Mouse (Mus musculus): ENCODE data around the gene Gab1. TPM values are rescaled to one million over a fixed set of nuclear protein-coding genes. Genes with fewer than 3 reads are reported as not detected.
A peak's percentile ranks its signal among the peaks of the same experiment; 100 is the strongest.

Gab1 gene
- total and polyA plus RNA-seq, 3 experiments = 32.6 to 40.2 (median 38.3) TPM

- peak overlapping the region; percentile 71 for H3K27ac ChIP-seq
- no peak overlapping the region for H3K9ac ChIP-seq (ENCODE audit: low read depth, low read length)
- DNase-seq = peak in 1 of 2 experiments; percentile 76
- intact Hi-C loops (cut with DNase I) = no loop called here
- TF ChIP-seq POLR2A (IDR thresholded peaks at IDR 0.05; ENCODE audit: insufficient read depth, low read depth, low read length) (no peak), CTCF (IDR thresholded peaks at IDR 0.05) (no peak), EP300 (IDR thresholded peaks at IDR 0.05; ENCODE audit: insufficient read depth, low read depth, low read length) (no peak)
- WGBS = 16% methylated on average over 6 of the region's 6 CpGs
- H3K36me3 ChIP-seq (ENCODE audit: control insufficient read depth, insufficient read depth, low read length) = peaks cover 20% of the 10 kb centered on the region
- no peaks in the 10 kb centered on the region for H3K27me3 ChIP-seq (ENCODE audit: control insufficient read depth, insufficient read depth, low read length)
- peaks cover 11% of the 10 kb centered on the region for H3K79me2 ChIP-seq (replicated peaks; ENCODE audit: control insufficient read depth, insufficient read depth, low read length)
- peaks cover 28% of the 10 kb centered on the region for H3K4me1 ChIP-seq (ENCODE audit: control insufficient read depth, insufficient read depth, low read length)
- H3K4me3 ChIP-seq = no peak overlapping the region
These were observed 42.1 kb downstream of the Gab1 start for GRCm38 (mm10) chr8:80838199-80838598.

GRCm38 (mm10) chr8:80835401-80835800, 44.9 kb downstream of the Gab1 start:
- no peak overlapping the region for H3K9ac ChIP-seq (ENCODE audit: low read depth, low read length)
- H3K4me3 ChIP-seq = no peak overlapping the region
- TF ChIP-seq CTCF (IDR thresholded peaks at IDR 0.05) = no peak
- TF ChIP-seq POLR2A (IDR thresholded peaks at IDR 0.05; ENCODE audit: insufficient read depth, low read depth, low read length) = no peak
- no peak for TF ChIP-seq EP300 (IDR thresholded peaks at IDR 0.05; ENCODE audit: insufficient read depth, low read depth, low read length)
- peaks cover 31% of the 10 kb centered on the region for H3K4me1 ChIP-seq (ENCODE audit: control insufficient read depth, insufficient read depth, low read length)
- H3K27me3 ChIP-seq (ENCODE audit: control insufficient read depth, insufficient read depth, low read length) = no peaks in the 10 kb centered on the region
- WGBS = 67% methylated on average over 6 of the region's 6 CpGs
- peaks cover 10% of the 10 kb centered on the region for H3K79me2 ChIP-seq (replicated peaks; ENCODE audit: control insufficient read depth, insufficient read depth, low read length)
- peak overlapping the region; percentile 24; the same call in 1 of the 2 replicates for H3K27ac ChIP-seq
- intact Hi-C loops (cut with DNase I) = no loop called here
- DNase-seq = no peak
- H3K36me3 ChIP-seq (ENCODE audit: control insufficient read depth, insufficient read depth, low read length) = peaks cover 20% of the 10 kb centered on the region

GRCm38 (mm10) chr8:80834443-80834842, 45.9 kb downstream of the Gab1 start:
- Histone ChIP-seq H3K4me3 (no peak overlapping the region), H3K27ac (peak overlapping the region; percentile 24), H3K9ac (ENCODE audit: low read depth, low read length) (no peak overlapping the region), H3K36me3 (ENCODE audit: control insufficient read depth, insufficient read depth, low read length) (peaks cover 17% of the 10 kb centered on the region), H3K4me1 (ENCODE audit: control insufficient read depth, insufficient read depth, low read length) (peaks cover 26% of the 10 kb centered on the region), H3K79me2 (replicated peaks; ENCODE audit: control insufficient read depth, insufficient read depth, low read length) (peaks cover 8% of the 10 kb centered on the region), H3K27me3 (ENCODE audit: control insufficient read depth, insufficient read depth, low read length) (no peaks in the 10 kb centered on the region)
- WGBS = 19% methylated on average over 4 of the region's 4 CpGs
- TF ChIP-seq EP300 (IDR thresholded peaks at IDR 0.05; ENCODE audit: insufficient read depth, low read depth, low read length) (no peak), POLR2A (IDR thresholded peaks at IDR 0.05; ENCODE audit: insufficient read depth, low read depth, low read length) (no peak), CTCF (IDR thresholded peaks at IDR 0.05) (no peak)
- DNase-seq = no peak
- intact Hi-C loops (cut with DNase I) = no loop called here

GRCm38 (mm10) chr8:80832534-80832933, 47.8 kb downstream of the Gab1 start:
- Histone ChIP-seq H3K9ac (ENCODE audit: low read depth, low read length) (no peak overlapping the region), H3K27me3 (ENCODE audit: control insufficient read depth, insufficient read depth, low read length) (no peaks in the 10 kb centered on the region), H3K4me1 (ENCODE audit: control insufficient read depth, insufficient read depth, low read length) (peaks cover 24% of the 10 kb centered on the region), H3K79me2 (replicated peaks; ENCODE audit: control insufficient read depth, insufficient read depth, low read length) (peaks cover 9% of the 10 kb centered on the region), H3K36me3 (ENCODE audit: control insufficient read depth, insufficient read depth, low read length) (peaks cover 15% of the 10 kb centered on the region), H3K4me3 (no peak overlapping the region), H3K27ac (no peak overlapping the region)
- TF ChIP-seq POLR2A (IDR thresholded peaks at IDR 0.05; ENCODE audit: insufficient read depth, low read depth, low read length) = no peak
- intact Hi-C loops (cut with DNase I) = no loop called here
- no peak for DNase-seq

- intact Hi-C loops (cut with DNase I) = no loop called here
These were observed 48.3 kb downstream of the Gab1 start for GRCm38 (mm10) chr8:80831876-80832524.

GRCm38 (mm10) chr8:80830724-80831566, 49.4 kb downstream of the Gab1 start:
- H3K36me3 ChIP-seq (ENCODE audit: control insufficient read depth, insufficient read depth, low read length) = peaks cover 17% of the 10 kb centered on the region
- H3K79me2 ChIP-seq (replicated peaks; ENCODE audit: control insufficient read depth, insufficient read depth, low read length) = peaks cover 6% of the 10 kb centered on the region
- TF ChIP-seq CTCF (IDR thresholded peaks at IDR 0.05) = no peak
- TF ChIP-seq EP300 (IDR thresholded peaks at IDR 0.05; ENCODE audit: insufficient read depth, low read depth, low read length) = no peak
- TF ChIP-seq POLR2A (IDR thresholded peaks at IDR 0.05; ENCODE audit: insufficient read depth, low read depth, low read length) = no peak
- 30% methylated on average over 11 of the region's 11 CpGs for WGBS
- no peak overlapping the region for H3K4me3 ChIP-seq
- H3K4me1 ChIP-seq (ENCODE audit: control insufficient read depth, insufficient read depth, low read length) = peaks cover 27% of the 10 kb centered on the region
- no peak overlapping the region for H3K9ac ChIP-seq (ENCODE audit: low read depth, low read length)
- no peak for DNase-seq
- no peaks in the 10 kb centered on the region for H3K27me3 ChIP-seq (ENCODE audit: control insufficient read depth, insufficient read depth, low read length)
- intact Hi-C loops (cut with DNase I) = no loop called here
- H3K27ac ChIP-seq = peak overlapping the region; percentile 63

More at GRCm38 (mm10) chr8:80831876-80832524, 48.3 kb downstream of the Gab1 start:
- Histone ChIP-seq H3K4me1 (ENCODE audit: control insufficient read depth, insufficient read depth, low read length) (peaks cover 24% of the 10 kb centered on the region), H3K36me3 (ENCODE audit: control insufficient read depth, insufficient read depth, low read length) (peaks cover 17% of the 10 kb centered on the region), H3K4me3 (no peak overlapping the region), H3K27ac (no peak overlapping the region), H3K9ac (ENCODE audit: low read depth, low read length) (no peak overlapping the region), H3K27me3 (ENCODE audit: control insufficient read depth, insufficient read depth, low read length) (no peaks in the 10 kb centered on the region), H3K79me2 (replicated peaks; ENCODE audit: control insufficient read depth, insufficient read depth, low read length) (peaks cover 6% of the 10 kb centered on the region)
- TF ChIP-seq EP300 (IDR thresholded peaks at IDR 0.05; ENCODE audit: insufficient read depth, low read depth, low read length) = no peak
- TF ChIP-seq CTCF (IDR thresholded peaks at IDR 0.05) = no peak
- TF ChIP-seq POLR2A (IDR thresholded peaks at IDR 0.05; ENCODE audit: insufficient read depth, low read depth, low read length) = no peak
- no peak for DNase-seq
- 90% methylated on average over 5 of the region's 5 CpGs for whole genome bisulfite sequencing
